Mouse (Mus musculus) limb, embryonic 14.5 days (tissue): Measurements from ENCODE around the gene Cd3g. TPM values are rescaled to one million over a fixed set of nuclear protein-coding genes. Genes with fewer than 3 reads are reported as not detected.

Experiments
- ATAC-seq: fragments of 200-750 bp; cut with Nextera tagmentation; 2 replicates; pipeline ENCODE4 v1.8.0; 2017; ENCODE audit warnings: low read depth, moderate number of reproducible peaks, moderate TSS enrichment; ENCODE audit not compliant: low FRiP score
- DNase-seq: peaks from one replicate; pipeline ENCODE4 v3.0.0-alpha.2; 2015; ENCODE audit warnings: low spot score
- H3K27ac ChIP-seq: fragments of 300-500 bp; sonication (generic); replicated peaks from 2 replicates; pipeline ENCODE4 v1.5.1; 2014; ENCODE audit warnings: low read depth, mild to moderate bottlenecking, low read length, moderate library complexity, mixed read lengths
- H3K27me3 ChIP-seq: fragments of 300-500 bp; sonication (generic); 2 replicates; pipeline ENCODE4 v1.6.1; 2014; ENCODE audit warnings: low read length, mixed read lengths; ENCODE audit not compliant: control insufficient read depth, insufficient read depth
- H3K36me3 ChIP-seq: fragments of 300-500 bp; sonication (generic); 2 replicates; pipeline ENCODE4 v1.6.1; 2014; ENCODE audit warnings: mild to moderate bottlenecking, low read length, moderate library complexity, mixed read lengths; ENCODE audit not compliant: control insufficient read depth, insufficient read depth
- H3K4me1 ChIP-seq: fragments of 300-500 bp; sonication (generic); 2 replicates; pipeline ENCODE4 v1.6.1; 2014; ENCODE audit warnings: antibody characterized with exemption, low read length, mixed read lengths; ENCODE audit not compliant: control insufficient read depth, insufficient read depth
- H3K4me2 ChIP-seq: fragments of 300-500 bp; sonication (generic); replicated peaks from 2 replicates; pipeline ENCODE4 v1.6.1; 2014; ENCODE audit warnings: low read depth, mild to moderate bottlenecking, low read length, moderate library complexity; ENCODE audit not compliant: severe bottlenecking
- H3K4me3 ChIP-seq: fragments of 300-500 bp; sonication (generic); replicated peaks from 2 replicates; pipeline ENCODE4 v1.5.1; 2014; ENCODE audit warnings: low read length
- H3K9ac ChIP-seq: fragments of 300-500 bp; sonication (generic); 2 replicates; pipeline ENCODE4 v1.6.1; 2014; ENCODE audit warnings: mild to moderate bottlenecking, low read depth, low read length, moderate library complexity; ENCODE audit not compliant: severe bottlenecking
- H3K9me3 ChIP-seq: fragments of 300-500 bp; sonication (generic); 2 replicates; pipeline ENCODE4 v1.6.1; 2016; ENCODE audit warnings: low read length; ENCODE audit not compliant: control insufficient read depth
- POLR2A ChIP-seq: fragments of 200-500 bp; IDR thresholded peaks from 2 replicates; pipeline ENCODE4 v1.8.0; 2012; ENCODE audit warnings: inconsistent platforms, mild to moderate bottlenecking, moderate library complexity, borderline replicate concordance; ENCODE audit not compliant: insufficient read depth, insufficient read length; ENCODE audit errors: extremely low read depth
- WGBS: fragments of 180-500 bp; shearing (Covaris S2); extraction: QIAGEN DNeasy Blood & Tissue Kit; methylation state at CpG from one replicate; pipeline ENCODE4 v1.1.7; 2014; 5-methylcytosine and 5-hydroxymethylcytosine counted together
- polyA plus RNA-seq, 2 experiments: library from polyadenylated mRNA; depleted of rRNA in 1 of 2; stranded (reverse) in 1 of 2; unstranded in 1 of 2; fragments of >200 nt; fragmentation: Nextera tagmentation in 1 of 2; extraction: Ambion mirVana in 1 of 2; gene quantifications; 2 replicates each; pipeline versions ENCODE4 v1.2.1 to v1.2.3; 2012 to 2014

Gene Cd3g
- polyA plus RNA-seq, 2 experiments, result 0.65 to 1.0 TPM

- H3K4me1 ChIP-seq, result no peaks in the 10 kb centered on the region
- TF ChIP-seq POLR2A, result no peak
- no peak overlapping the region for H3K9ac ChIP-seq
- WGBS, result 50% methylated on average over 14 of the region's 14 CpGs
- H3K27ac ChIP-seq, result peak overlapping the region; percentile 6; the same call in 1 of the 2 replicates
- no peak for ATAC-seq
- H3K27me3 ChIP-seq, result no peaks in the 10 kb centered on the region
- no peak overlapping the region for H3K4me3 ChIP-seq
- DNase-seq, result peak; percentile 14
- H3K9me3 ChIP-seq, result no peaks in the 10 kb centered on the region
- H3K36me3 ChIP-seq, result no peaks in the 10 kb centered on the region
- no peak overlapping the region; the same call in 1 of the 2 replicates for H3K4me2 ChIP-seq
Measured at GRCm38 (mm10) chr9:44986242-44986781, 6.1 kb upstream of the Cd3g start.

GRCm38 (mm10) chr9:44985721-44986161 is 5.5 kb upstream of the Cd3g start:
- H3K36me3 ChIP-seq, result no peaks in the 10 kb centered on the region
- WGBS, result 88% methylated on average over 3 of the region's 3 CpGs
- DNase-seq (no peak), ATAC-seq (no peak)
- H3K9ac ChIP-seq, result no peak overlapping the region
- H3K4me1 ChIP-seq, result no peaks in the 10 kb centered on the region
- no peak overlapping the region for H3K27ac ChIP-seq
- TF ChIP-seq POLR2A, result no peak
- H3K4me2 ChIP-seq, result no peak overlapping the region
- no peak overlapping the region for H3K4me3 ChIP-seq
- no peaks in the 10 kb centered on the region for H3K27me3 ChIP-seq
- H3K9me3 ChIP-seq, result no peaks in the 10 kb centered on the region

GRCm38 (mm10) chr9:44983001-44983400 is 2.8 kb upstream of the Cd3g start:
- no peak for TF ChIP-seq POLR2A
- no peak overlapping the region for H3K4me2 ChIP-seq
- H3K27ac ChIP-seq, result no peak overlapping the region
- WGBS, result 80% methylated on average over 2 of the region's 2 CpGs
- no peaks in the 10 kb centered on the region for H3K36me3 ChIP-seq
- H3K4me3 ChIP-seq, result no peak overlapping the region
- no peak overlapping the region for H3K9ac ChIP-seq
- no peaks in the 10 kb centered on the region for H3K9me3 ChIP-seq
- ATAC-seq (no peak), DNase-seq (no peak)
- H3K27me3 ChIP-seq, result no peaks in the 10 kb centered on the region
- no peaks in the 10 kb centered on the region for H3K4me1 ChIP-seq

DNA sequence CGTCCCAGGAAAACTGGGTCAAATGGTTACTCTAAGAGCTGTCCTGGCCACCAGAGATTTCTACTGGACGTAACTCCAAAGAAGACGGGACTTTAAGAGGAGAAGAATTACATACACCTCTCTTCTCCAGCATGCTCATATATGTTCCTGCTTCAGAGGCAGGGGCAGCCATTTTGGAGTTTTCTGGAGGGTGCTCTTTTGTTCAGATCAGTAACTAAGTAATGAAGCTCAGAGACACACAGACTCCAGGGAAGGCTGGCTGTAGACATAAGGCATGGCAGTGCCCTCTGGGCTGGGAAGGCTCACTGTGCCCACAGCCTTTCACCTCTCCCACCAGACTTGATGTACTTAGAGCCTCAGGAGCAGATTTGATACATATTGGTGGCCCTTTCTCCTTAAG is 2.3 kb upstream of the Cd3g start:
- Histone ChIP-seq H3K27ac (no peak overlapping the region), H3K4me3 (no peak overlapping the region), H3K4me2 (no peak overlapping the region), H3K36me3 (no peaks in the 10 kb centered on the region), H3K9me3 (no peaks in the 10 kb centered on the region), H3K27me3 (no peaks in the 10 kb centered on the region), H3K9ac (no peak overlapping the region), H3K4me1 (no peaks in the 10 kb centered on the region)
- DNase-seq, result no peak
- WGBS, result 82% methylated on average over 3 of the region's 3 CpGs
- no peak for ATAC-seq
- TF ChIP-seq POLR2A, result no peak

GRCm38 (mm10) chr9:44982081-44982480 is 1.9 kb upstream of the Cd3g start:
- H3K36me3 ChIP-seq, result no peaks in the 10 kb centered on the region
- TF ChIP-seq POLR2A, result no peak
- no peak for ATAC-seq

More at GRCm38 (mm10) chr9:44982081-44982480, 1.9 kb upstream of the Cd3g start:
- Histone ChIP-seq H3K9me3 (no peaks in the 10 kb centered on the region), H3K9ac (no peak overlapping the region), H3K4me2 (no peak overlapping the region), H3K4me3 (no peak overlapping the region), H3K4me1 (no peaks in the 10 kb centered on the region), H3K27ac (no peak overlapping the region), H3K27me3 (no peaks in the 10 kb centered on the region)
- WGBS, result 86% methylated on average over 8 of the region's 8 CpGs
- no peak for DNase-seq
